Mouse (Mus musculus) urinary bladder, postnatal 36 days (tissue): ENCODE results near the gene Atp6v1g2.

Source experiments
- DNase-seq, 2 experiments: peaks; one replicate each; pipeline ENCODE4 v3.0.0; 2022; ENCODE audit warnings: low spot score in 2 of 2, mixed read lengths in 1 of 2

Gene Atp6v1g2

GRCm38 (mm10) chr17:35233114-35233980 is at the start of gene Atp6v1g2:
TSS of gene Atp6v1g2 (plus strand) at chr17:35233660.
- no peak for DNase-seq

- DNase-seq: peak; percentile 71 to 80
Measured at GRCm38 (mm10) chr17:35185639-35186611, 47.5 kb upstream of the Atp6v1g2 start.

- no peak for DNase-seq
Measured at GRCm38 (mm10) chr17:35186681-35187080, 46.8 kb upstream of the Atp6v1g2 start.

- no peak for DNase-seq
Measured at GRCm38 (mm10) chr17:35187345-35187744, 46.1 kb upstream of the Atp6v1g2 start.

- no peak for DNase-seq
Measured at GRCm38 (mm10) chr17:35187959-35188610, 45.4 kb upstream of the Atp6v1g2 start, which contains the start of gene Lst1. TSS of gene Lst1 (minus strand) at chr17:35188439.

GRCm38 (mm10) chr17:35189186-35189585 is 44.3 kb upstream of the Atp6v1g2 start:
- DNase-seq: no peak

GRCm38 (mm10) chr17:35190096-35190495 is 43.4 kb upstream of the Atp6v1g2 start:
- DNase-seq: no peak

- no peak for DNase-seq
Measured at GRCm38 (mm10) chr17:35191723-35192122, 41.7 kb upstream of the Atp6v1g2 start.

- no peak for DNase-seq
Measured at GRCm38 (mm10) chr17:35192924-35193323, 40.5 kb upstream of the Atp6v1g2 start.

GRCm38 (mm10) chr17:35193881-35194843 is 39.3 kb upstream of the Atp6v1g2 start, which contains the start of gene Ltb:
TSS of gene Ltb (plus strand) at chr17:35194439.
- no peak for DNase-seq

- no peak for DNase-seq
Measured at GRCm38 (mm10) chr17:35194844-35195630, 38.4 kb upstream of the Atp6v1g2 start.

GRCm38 (mm10) chr17:35195631-35196320 is 37.7 kb upstream of the Atp6v1g2 start:
- DNase-seq: peak; percentile 66 to 74

- no peak for DNase-seq
Measured at GRCm38 (mm10) chr17:35196321-35196641, 37.2 kb upstream of the Atp6v1g2 start.

GRCm38 (mm10) chr17:35197126-35197525 is 36.3 kb upstream of the Atp6v1g2 start:
- DNase-seq: no peak

GRCm38 (mm10) chr17:35198029-35198428 is 35.4 kb upstream of the Atp6v1g2 start:
- no peak for DNase-seq

- DNase-seq: no peak
Measured at GRCm38 (mm10) chr17:35198946-35199345, 34.5 kb upstream of the Atp6v1g2 start.

GRCm38 (mm10) chr17:35200398-35200797 is 33.1 kb upstream of the Atp6v1g2 start:
- DNase-seq: no peak

GRCm38 (mm10) chr17:35201128-35201527 is 32.3 kb upstream of the Atp6v1g2 start:
- no peak for DNase-seq

GRCm38 (mm10) chr17:35201787-35202186 is 31.7 kb upstream of the Atp6v1g2 start, which contains the start of gene Tnf:
TSS of gene Tnf (minus strand) at chr17:35202007.
- DNase-seq: peak in 1 of 2 experiments; percentile 43
